23 mouse cellular contexts compared by ENCODE assay signal in genomic region chr15:80586296-80586695, GRCm38 (mm10). TPM values are rescaled to one million over a fixed set of nuclear protein-coding genes. Genes with fewer than 3 reads are reported as not detected.
"Had no signal": no experiment of that assay in that cellular context is flagged by ENCODE, and none has a peak within 500 bp of the region (broad histone marks: within the 10 kb centered on the region; RNA-seq: fewer than 3 reads in every experiment).

No protein-coding gene starts in this region.

- H3K4me3 ChIP-seq: intestine, embryonic 15.5 days; kidney, embryonic 15.5 days; limb, embryonic 12.5 days; limb, embryonic 15.5 days; megakaryocyte, embryonic 14.5 days had no signal

- DNase-seq: kidney, adult 11 months; kidney, postnatal 10 days; left cerebral cortex, postnatal 4 days; liver, postnatal 0 days; lung, embryonic 14.5 days; thymus, adult 2 months; thymus, postnatal 14 days had no signal

- H3K9me3 ChIP-seq: intestine, embryonic 15.5 days; kidney, embryonic 15.5 days; limb, embryonic 12.5 days; limb, embryonic 15.5 days had no signal

- H3K27ac ChIP-seq: intestine, embryonic 15.5 days; kidney, embryonic 15.5 days; limb, embryonic 12.5 days; limb, embryonic 15.5 days; liver, embryonic 14.5 days had no signal

- H3K4me1 ChIP-seq: limb, embryonic 12.5 days; limb, embryonic 15.5 days had no signal

- H3K4me2 ChIP-seq: intestine, embryonic 15.5 days; kidney, embryonic 15.5 days; limb, embryonic 12.5 days; limb, embryonic 15.5 days; liver, embryonic 11.5 days; lung, embryonic 14.5 days; midbrain, embryonic 11.5 days had no signal

- H3K27me3 ChIP-seq: intestine, embryonic 15.5 days; limb, embryonic 15.5 days had no signal

- H3K9ac ChIP-seq: intestine, embryonic 15.5 days; kidney, embryonic 15.5 days; limb, embryonic 12.5 days; limb, embryonic 15.5 days; liver, embryonic 14.5 days; liver, postnatal 0 days; lung, embryonic 14.5 days had no signal

- ATAC-seq: intestine, embryonic 15.5 days; liver, postnatal 0 days had no signal

- H3K36me3 ChIP-seq: intestine, embryonic 15.5 days; kidney, embryonic 15.5 days; limb, embryonic 12.5 days; limb, embryonic 15.5 days had no signal

RNA-seq across cellular contexts. Expression of gene Enthd1, which starts 21.3 kb away (rescaled TPM):
- total RNA-seq: layer of hippocampus, adult 8-10 months; layer of hippocampus, postnatal 14 days; left cerebral cortex, adult 8-10 months; midbrain, postnatal 0 days had no signal
- polyA plus RNA-seq: intestine, embryonic 15.5 days; kidney, embryonic 15.5 days; limb, embryonic 12.5 days; liver, embryonic 11.5 days; liver, embryonic 14.5 days; liver, postnatal 0 days; lung, embryonic 14.5 days; midbrain, embryonic 11.5 days; midbrain, postnatal 0 days; neural tube, embryonic 11.5 days; neural tube, embryonic 14.5 days; small intestine, adult 2 months; stomach, embryonic 14.5 days had no signal
